Mouse (Mus musculus) left cerebral cortex, postnatal 25 days (tissue): ENCODE results near the gene Cd33. TPM values are rescaled to one million over a fixed set of nuclear protein-coding genes. Genes with fewer than 3 reads are reported as not detected.

Source experiments
- total RNA-seq, 2 experiments: library from RNA; stranded (reverse); gene quantifications; 2 replicates each; pipeline ENCODE4 v1.2.3; 2021

The Cd33 gene
- total RNA-seq, 2 experiments from 2014 or later: 4.4 to 5.1 TPM

Other genes starting within 250 kb of the Cd33 start
- 10 to 100 TPM; 21.0 to 21.9 TPM for gene Zfp715, start 231.1 kb downstream of the Cd33 start, total RNA-seq
- gene Siglecf, start 193.1 kb downstream of the Cd33 start, total RNA-seq: under 1 TPM; 0.34 to 0.44 TPM
- gene Siglecg, start 136.2 kb downstream of the Cd33 start, total RNA-seq: under 1 TPM in 1 of 2 experiments, not detected in 1; 0.69 TPM
- not detected for gene Lim2, start 116.8 kb downstream of the Cd33 start, total RNA-seq
- gene Nkg7, start 107.4 kb downstream of the Cd33 start, total RNA-seq: not detected
- not detected for gene Cldnd2, start 103.6 kb downstream of the Cd33 start, total RNA-seq
- 10 to 100 TPM; 52.2 to 59.1 TPM for gene Etfb, start 100.3 kb downstream of the Cd33 start, total RNA-seq
- under 1 TPM in 1 of 2 experiments, not detected in 1; 0.53 TPM for gene Gm45233, start 100.3 kb downstream of the Cd33 start, total RNA-seq
- 1 to 10 TPM; 2.0 to 2.8 TPM for gene Vsig10l, start 81.3 kb downstream of the Cd33 start, total RNA-seq
- 10 to 100 TPM; 28.4 to 28.9 TPM for gene Iglon5, start 54.4 kb downstream of the Cd33 start, total RNA-seq
- not detected for gene 4931406B18Rik, start 38.5 kb downstream of the Cd33 start, total RNA-seq
- gene Zfp658, start 17.8 kb upstream of the Cd33 start, total RNA-seq: 1 to 10 TPM; 3.8 to 4.7 TPM
- gene Zfp719, start 35.2 kb upstream of the Cd33 start, total RNA-seq: 10 to 100 TPM; 15.0 to 17.1 TPM
- gene Zfp819, start 62.7 kb upstream of the Cd33 start, total RNA-seq: under 1 TPM in 1 of 2 experiments, not detected in 1; 0.37 TPM
- gene Ceacam18, start 90.3 kb upstream of the Cd33 start, total RNA-seq: not detected
- 1 to 10 TPM; 1.1 to 1.3 TPM for gene Siglece, start 115.7 kb upstream of the Cd33 start, total RNA-seq
- 1 to 10 TPM; 7.5 to 8.7 TPM for gene Ctu1, start 127.6 kb upstream of the Cd33 start, total RNA-seq
- not detected for gene Klk14, start 146.0 kb upstream of the Cd33 start, total RNA-seq
- not detected for gene Klk13, start 168.1 kb upstream of the Cd33 start, total RNA-seq
- not detected for gene Klk12, start 224.5 kb upstream of the Cd33 start, total RNA-seq
- gene Klk11, start 230.2 kb upstream of the Cd33 start, total RNA-seq: not detected
- not detected for gene Klk10, start 236.6 kb upstream of the Cd33 start, total RNA-seq
- gene Klk9, start 247.5 kb upstream of the Cd33 start, total RNA-seq: not detected